Comparison of ENCODE assay signal across 10 mouse cellular contexts in the genomic region with DNA sequence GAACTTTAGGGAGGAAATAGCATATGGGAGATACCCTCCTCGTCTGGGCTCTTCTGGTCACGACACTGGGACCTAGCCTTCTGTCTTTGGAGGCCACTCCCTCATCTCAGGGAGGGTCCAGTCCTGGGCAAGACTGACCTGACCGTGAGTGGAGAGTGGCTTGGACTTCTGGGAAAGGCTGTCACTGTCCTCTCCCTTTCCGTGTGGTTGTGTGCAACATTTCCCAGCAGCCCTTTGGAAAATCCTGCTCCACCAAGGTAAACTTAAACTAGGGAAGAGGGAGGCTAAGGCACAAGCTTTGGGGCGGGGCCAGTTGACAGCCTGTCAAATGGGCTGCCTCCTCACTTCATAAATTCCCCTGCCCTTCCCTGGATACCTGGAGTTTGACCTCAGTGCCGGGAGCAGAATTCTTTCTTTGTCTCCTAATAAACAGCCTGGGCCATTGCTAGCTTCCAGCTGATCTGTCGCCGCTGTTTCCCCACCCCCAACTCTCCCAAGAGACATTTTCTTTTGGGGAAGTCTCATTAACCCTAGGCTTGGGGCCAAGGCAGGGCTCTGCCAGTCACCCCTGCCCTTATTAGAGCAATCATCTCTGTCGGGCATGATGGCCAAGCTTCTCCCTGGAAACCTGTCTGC. TPM values are rescaled to one million over a fixed set of nuclear protein-coding genes. Genes with fewer than 3 reads are reported as not detected.
A peak's percentile ranks its signal among the peaks of the same experiment; 100 is the strongest.
DNase-seq lines count a peak whose midpoint lies in the region; ATAC-seq and TF ChIP-seq lines count a peak whose summit lies in the region.
"Had no signal": no experiment of that assay in that cellular context is flagged by ENCODE, and none has a peak within 500 bp of the region (broad histone marks: within the 10 kb centered on the region; RNA-seq: fewer than 3 reads in every experiment).

No protein-coding gene starts in this region.

- H3K9ac ChIP-seq in liver, embryonic 16.5 days (ENCODE audit: low read depth, low read length), result no peak overlapping the region
- no peak overlapping the region for H3K9ac ChIP-seq in liver, embryonic 12.5 days
- no peak overlapping the region for H3K9ac ChIP-seq in forebrain, embryonic 11.5 days (ENCODE audit: low read length)
- no peak overlapping the region for H3K9ac ChIP-seq in kidney, postnatal 0 days (ENCODE audit: low read depth, low read length)

- TF ChIP-seq CTCF in kidney, postnatal 0 days (IDR thresholded peaks at IDR 0.05; ENCODE audit: low read depth), result no peak
- no peak for TF ChIP-seq CTCF in small intestine, adult 2 months (IDR thresholded peaks at IDR 0.05; ENCODE audit: extremely low read depth, insufficient read length, insufficient replicate concordance, low read depth, low read length)
- TF ChIP-seq CTCF in cerebellum, adult 2 months (IDR thresholded peaks at IDR 0.05; ENCODE audit: borderline replicate concordance, insufficient read depth, low read depth, low read length), result no peak

- 33% methylated on average over 9 of the region's 9 CpGs for WGBS in liver, embryonic 16.5 days (ENCODE audit: insufficient replicate concordance)
- 31% methylated on average over 9 of the region's 9 CpGs for WGBS in liver, embryonic 12.5 days (ENCODE audit: insufficient replicate concordance)
- WGBS in forebrain, embryonic 11.5 days, result 23% methylated on average over 9 of the region's 9 CpGs
- WGBS in kidney, postnatal 0 days, result 23% methylated on average over 9 of the region's 9 CpGs
- 15% methylated on average over 9 of the region's 9 CpGs for WGBS in small intestine, adult 2 months
- WGBS in cerebellum, adult 2 months, result 65% methylated on average over 9 of the region's 9 CpGs

- ATAC-seq in liver, embryonic 16.5 days (ENCODE audit: low read depth), result peak; percentile 58
- no peak for ATAC-seq in liver, embryonic 12.5 days
- ATAC-seq in forebrain, embryonic 11.5 days (replicated peaks; ENCODE audit: low FRiP score), result peak; percentile 19; the same call in 1 of the 2 replicates
- ATAC-seq in kidney, postnatal 0 days (replicated peaks; ENCODE audit: low FRiP score, low read depth), result peak; percentile 86
- ATAC-seq in erythroblast, adult 5-6 weeks (replicated peaks; ENCODE audit: low FRiP score, poor library complexity, severe bottlenecking), result no peak
- ATAC-seq in erythroid progenitor cell, adult 5-6 weeks (replicated peaks; ENCODE audit: low FRiP score, poor library complexity, severe bottlenecking), result no peak

- no peak overlapping the region for H3K27ac ChIP-seq in liver, embryonic 16.5 days (ENCODE audit: low read length)
- H3K27ac ChIP-seq in liver, embryonic 12.5 days, result no peak overlapping the region
- H3K27ac ChIP-seq in forebrain, embryonic 11.5 days (ENCODE audit: low read depth, low read length), result 0 out of 2 replicates have a peak overlapping the region, but pooled peaks have one; percentile 27
- H3K27ac ChIP-seq in kidney, postnatal 0 days, result peak overlapping the region; percentile 66; the same call in 1 of the 2 replicates
- peak overlapping the region; percentile 57 for H3K27ac ChIP-seq in small intestine, adult 2 months (ENCODE audit: insufficient read depth, low read depth, low read length)
- no peak overlapping the region for H3K27ac ChIP-seq in cerebellum, adult 2 months (ENCODE audit: insufficient read depth, low read length)
- H3K27ac ChIP-seq: layer of hippocampus, adult 2 months had no signal

- peak; percentile 58 for DNase-seq in forebrain, embryonic 11.5 days (ENCODE audit: low spot score)
- DNase-seq in kidney, postnatal 0 days (ENCODE audit: low spot score), result peak; percentile 46
- no peak for DNase-seq in cerebellum, adult 2 months
- DNase-seq: right cerebral cortex, postnatal 25 days had no signal

- no peaks in the 10 kb centered on the region for H3K27me3 ChIP-seq in liver, embryonic 16.5 days (ENCODE audit: control insufficient read depth, insufficient read depth, low read depth, low read length)
- H3K27me3 ChIP-seq in liver, embryonic 12.5 days (replicated peaks), result no peaks in the 10 kb centered on the region
- H3K27me3 ChIP-seq in forebrain, embryonic 11.5 days (ENCODE audit: control insufficient read depth, insufficient read depth, low read length), result peaks cover 13% of the 10 kb centered on the region
- no peaks in the 10 kb centered on the region for H3K27me3 ChIP-seq in kidney, postnatal 0 days (ENCODE audit: insufficient read depth, low read length)
- H3K27me3 ChIP-seq in small intestine, adult 2 months (ENCODE audit: control insufficient read depth, insufficient read depth, low read length), result no peaks in the 10 kb centered on the region
- no peaks in the 10 kb centered on the region; the same call in 1 of the 2 replicates for H3K27me3 ChIP-seq in cerebellum, adult 2 months (ENCODE audit: control insufficient read depth, insufficient read depth, low read length)

- H3K4me3 ChIP-seq in liver, embryonic 16.5 days (ENCODE audit: low read depth, low read length), result no peak overlapping the region
- no peak overlapping the region for H3K4me3 ChIP-seq in liver, embryonic 12.5 days
- H3K4me3 ChIP-seq in forebrain, embryonic 11.5 days (ENCODE audit: low read depth, low read length), result no peak overlapping the region
- no peak overlapping the region for H3K4me3 ChIP-seq in kidney, postnatal 0 days (replicated peaks; ENCODE audit: low read depth, low read length)
- peak overlapping the region; percentile 19 for H3K4me3 ChIP-seq in small intestine, adult 2 months (ENCODE audit: low read depth, low read length)
- H3K4me3 ChIP-seq in cerebellum, adult 2 months (replicated peaks; ENCODE audit: insufficient read depth, low read depth, low read length), result no peak overlapping the region
- H3K4me3 ChIP-seq: layer of hippocampus, adult 2 months had no signal

- no peak for TF ChIP-seq POLR2A in small intestine, adult 2 months (IDR thresholded peaks at IDR 0.05; ENCODE audit: low read depth, low read length)
- no peak for TF ChIP-seq POLR2A in cerebellum, adult 2 months (IDR thresholded peaks at IDR 0.05; ENCODE audit: borderline replicate concordance, insufficient read depth, low read length)

- H3K36me3 ChIP-seq in liver, embryonic 16.5 days (ENCODE audit: control insufficient read depth, insufficient read depth), result no peaks in the 10 kb centered on the region
- no peaks in the 10 kb centered on the region for H3K36me3 ChIP-seq in liver, embryonic 12.5 days
- H3K36me3 ChIP-seq in forebrain, embryonic 11.5 days (ENCODE audit: control insufficient read depth, insufficient read depth, low read length), result no peaks in the 10 kb centered on the region
- no peaks in the 10 kb centered on the region for H3K36me3 ChIP-seq in kidney, postnatal 0 days (ENCODE audit: insufficient read depth, low read length)
- H3K36me3 ChIP-seq in small intestine, adult 2 months (ENCODE audit: control insufficient read depth, insufficient read depth, low read length), result no peaks in the 10 kb centered on the region

- no peak overlapping the region for H3K4me2 ChIP-seq in liver, embryonic 16.5 days (ENCODE audit: low read depth, low read length)
- H3K4me2 ChIP-seq in liver, embryonic 12.5 days, result no peak overlapping the region
- no peak overlapping the region for H3K4me2 ChIP-seq in forebrain, embryonic 11.5 days (ENCODE audit: low read depth, low read length, severe bottlenecking)
- no peak overlapping the region for H3K4me2 ChIP-seq in kidney, postnatal 0 days (ENCODE audit: low read length)

- H3K4me1 ChIP-seq in liver, embryonic 16.5 days (ENCODE audit: control insufficient read depth, low read depth, low read length), result no peaks in the 10 kb centered on the region
- H3K4me1 ChIP-seq in liver, embryonic 12.5 days, result no peaks in the 10 kb centered on the region; the same call in 1 of the 2 replicates
- peaks cover 22% of the 10 kb centered on the region for H3K4me1 ChIP-seq in forebrain, embryonic 11.5 days (replicated peaks; ENCODE audit: control insufficient read depth, insufficient read depth, low read length)
- H3K4me1 ChIP-seq in kidney, postnatal 0 days (replicated peaks; ENCODE audit: insufficient read depth, low read length), result peaks cover 14% of the 10 kb centered on the region
- H3K4me1 ChIP-seq in small intestine, adult 2 months (ENCODE audit: control insufficient read depth, insufficient read depth, insufficient read length, low read length), result peaks cover 11% of the 10 kb centered on the region; the same call in 1 of the 2 replicates
- peaks cover 1% of the 10 kb centered on the region; the same call in 1 of the 2 replicates for H3K4me1 ChIP-seq in cerebellum, adult 2 months (ENCODE audit: control insufficient read depth, insufficient read depth, low read length)

- no peaks in the 10 kb centered on the region for H3K9me3 ChIP-seq in liver, embryonic 16.5 days (replicated peaks; ENCODE audit: control insufficient read depth, low read length)
- no peaks in the 10 kb centered on the region for H3K9me3 ChIP-seq in liver, embryonic 12.5 days (replicated peaks)
- H3K9me3 ChIP-seq in forebrain, embryonic 11.5 days (ENCODE audit: control insufficient read depth, low read length), result no peaks in the 10 kb centered on the region
- H3K9me3 ChIP-seq in kidney, postnatal 0 days (replicated peaks; ENCODE audit: low read length), result no peaks in the 10 kb centered on the region

RNA-seq across cellular contexts. Expression of a gene that starts 51.0 kb away (rescaled TPM):
- polyA plus RNA-seq in liver, embryonic 16.5 days (2015; fragmentation: Nextera tagmentation; extraction: Ambion mirVana), result 10.5 and 11.2 TPM in 2 replicates
- 20.7 and 21.0 TPM in 2 replicates for polyA plus RNA-seq in liver, embryonic 12.5 days (2016; fragmentation: Nextera tagmentation; extraction: Ambion mirVana)
- polyA plus RNA-seq in forebrain, embryonic 11.5 days (2014; fragmentation: Nextera tagmentation; extraction: Ambion mirVana), result 26.7 and 29.3 TPM in 2 replicates
- 26.5 and 29.6 TPM in 2 replicates for polyA plus RNA-seq in kidney, postnatal 0 days (2015; fragmentation: Nextera tagmentation; extraction: Ambion mirVana)
- polyA plus RNA-seq in small intestine, adult 2 months (2012; rRNA removed), result 2.9 and 3.8 TPM in 2 replicates
- total RNA-seq in erythroblast, adult 5-6 weeks (2015; ENCODE audit: low replicate concordance), result 3.3 and 9.4 TPM in 2 replicates
- total RNA-seq in erythroblast, adult 5-6 weeks (2017; ENCODE audit: low replicate concordance), result 0.77 and 2.0 TPM in 2 replicates
- polyA plus RNA-seq in cerebellum, adult 2 months (2012; rRNA removed), result 11.2 and 11.7 TPM in 2 replicates
- 1.1 and 5.4 TPM in 2 replicates for total RNA-seq in erythroid progenitor cell, adult 5-6 weeks (2015; ENCODE audit: low replicate concordance)
- 0.45 and 1.2 TPM in 2 replicates for total RNA-seq in erythroid progenitor cell, adult 5-6 weeks (2017; ENCODE audit: low replicate concordance)

RNA-seq across cellular contexts. Expression of a gene that starts 51.0 kb away (rescaled TPM):
- 9.9 TPM in 2 replicates for polyA plus RNA-seq in liver, embryonic 16.5 days (2015; fragmentation: Nextera tagmentation; extraction: Ambion mirVana)
- 19.4 and 19.5 TPM in 2 replicates for polyA plus RNA-seq in liver, embryonic 12.5 days (2016; fragmentation: Nextera tagmentation; extraction: Ambion mirVana)
- polyA plus RNA-seq in forebrain, embryonic 11.5 days (2014; fragmentation: Nextera tagmentation; extraction: Ambion mirVana), result 68.9 and 75.4 TPM in 2 replicates
- polyA plus RNA-seq in kidney, postnatal 0 days (2015; fragmentation: Nextera tagmentation; extraction: Ambion mirVana), result 32.2 and 34.2 TPM in 2 replicates
- polyA plus RNA-seq in small intestine, adult 2 months (2012; rRNA removed), result 10.8 and 17.2 TPM in 2 replicates
- 3.3 and 10.7 TPM in 2 replicates for total RNA-seq in erythroblast, adult 5-6 weeks (2015; ENCODE audit: low replicate concordance)
- total RNA-seq in erythroblast, adult 5-6 weeks (2017; ENCODE audit: low replicate concordance), result 2.8 and 4.2 TPM in 2 replicates
- polyA plus RNA-seq in cerebellum, adult 2 months (2012; rRNA removed), result 23.3 and 23.4 TPM in 2 replicates
- 10.5 and 27.0 TPM in 2 replicates for total RNA-seq in erythroid progenitor cell, adult 5-6 weeks (2015; ENCODE audit: low replicate concordance)
- total RNA-seq in erythroid progenitor cell, adult 5-6 weeks (2017; ENCODE audit: low replicate concordance), result 11.0 and 14.1 TPM in 2 replicates

Comparison
In these comparisons a context has a peak if more than half of its experiments do, and no peak if none do; other contexts are left out.
1. ATAC-seq: peak in liver, embryonic 16.5 days (single experiment), forebrain, embryonic 11.5 days (single experiment) and kidney, postnatal 0 days (single experiment); none in liver, embryonic 12.5 days (single experiment), erythroblast, adult 5-6 weeks (single experiment) and erythroid progenitor cell, adult 5-6 weeks (single experiment).
2. H3K27ac ChIP-seq: peak in forebrain, embryonic 11.5 days (single experiment), kidney, postnatal 0 days (single experiment) and small intestine, adult 2 months (single experiment); none in liver, embryonic 16.5 days (single experiment), liver, embryonic 12.5 days (single experiment) and cerebellum, adult 2 months (single experiment).
3. DNase-seq: peak in forebrain, embryonic 11.5 days (single experiment) and kidney, postnatal 0 days (single experiment); none in cerebellum, adult 2 months (0 of 2).